Mouse (Mus musculus): ENCODE measurements around the gene Rnf151. TPM values are rescaled to one million over a fixed set of nuclear protein-coding genes. Genes with fewer than 3 reads are reported as not detected.

Rnf151 gene
- polyA plus RNA-seq, 1 experiment, result not detected

DNA sequence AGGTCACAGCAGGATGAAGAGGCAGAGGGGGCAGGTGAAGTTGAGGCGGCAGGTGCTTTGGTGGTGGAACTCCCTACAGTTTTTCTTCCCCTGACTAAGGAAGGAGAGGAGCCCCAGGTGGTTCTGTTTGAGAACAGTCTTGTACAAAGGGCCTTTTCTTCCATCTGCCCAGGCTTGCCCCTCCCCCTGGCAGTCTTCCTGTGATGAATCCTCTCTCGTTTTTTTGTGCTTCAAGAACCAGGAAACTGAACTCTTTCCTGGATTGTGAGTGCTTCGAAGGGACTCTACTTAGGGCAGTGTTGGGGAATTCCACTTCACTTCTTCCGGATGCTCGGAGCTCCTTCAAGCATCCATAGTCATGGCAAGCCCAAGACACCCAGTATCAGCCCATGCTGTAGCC lies 19.9 kb downstream of the Rnf151 start:
- no peak overlapping the region for H3K27ac ChIP-seq (replicated peaks; ENCODE audit: low read depth, low read length)

GRCm38 (mm10) chr17:24696011-24696697 lies 21.7 kb downstream of the Rnf151 start, which contains the start of the genes Gfer and Noxo1:
Gene Gfer (minus strand): TSS chr17:24696156.
Gene Noxo1 (plus strand): TSS chr17:24696234.
- H3K4me1 ChIP-seq (ENCODE audit: control insufficient read depth, insufficient read depth, insufficient read length, low read length), result peaks cover 3% of the 10 kb centered on the region; the same call in 1 of the 2 replicates
- H3K4me3 ChIP-seq (ENCODE audit: insufficient read depth, low read depth, low read length), result peak within 1 kb of the TSS; percentile 92
- H3K27ac ChIP-seq (replicated peaks; ENCODE audit: low read depth, low read length), result peak within 1 kb of the TSS; percentile 43

More for the DNA sequence above, 19.9 kb downstream of the Rnf151 start:
- Histone ChIP-seq H3K4me1 (ENCODE audit: control insufficient read depth, insufficient read depth, insufficient read length, low read length) (peaks cover 3% of the 10 kb centered on the region; the same call in 1 of the 2 replicates), H3K4me3 (ENCODE audit: insufficient read depth, low read depth, low read length) (no peak overlapping the region)

DNA sequence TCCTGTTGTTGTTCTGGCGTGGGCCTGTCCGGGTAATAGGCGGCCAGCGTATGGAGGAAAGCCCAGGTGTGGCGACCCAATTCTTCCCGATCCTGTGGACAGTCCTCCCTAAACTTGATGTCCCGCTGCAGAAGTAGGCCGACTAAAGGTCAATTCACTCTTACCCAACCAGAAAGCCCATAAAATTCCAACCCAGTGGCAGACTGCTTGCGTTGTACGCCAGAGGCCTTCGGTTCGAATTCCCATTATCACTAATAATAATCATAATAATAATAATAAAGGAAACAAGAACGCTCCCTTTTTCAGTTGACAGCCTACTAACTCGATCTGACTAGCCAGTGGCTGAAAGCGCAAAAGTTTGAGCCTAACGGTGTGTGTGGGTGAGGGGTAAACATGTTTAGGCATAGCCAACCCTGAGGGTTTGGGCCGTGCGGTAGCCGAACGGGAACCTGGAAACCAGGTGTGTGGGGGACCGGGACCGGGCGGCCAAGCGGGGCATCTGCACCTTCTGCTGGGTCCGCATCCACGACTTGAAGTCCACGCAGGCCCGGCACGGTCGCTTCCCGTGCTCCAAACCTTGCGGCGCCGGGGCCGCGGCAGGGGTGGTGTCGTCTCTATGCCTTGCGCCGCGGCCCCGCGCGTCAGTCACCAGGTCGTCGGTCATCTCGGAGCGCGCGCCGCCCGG lies 22.4 kb downstream of the Rnf151 start:
- H3K4me3 ChIP-seq (ENCODE audit: insufficient read depth, low read depth, low read length), result peak overlapping the region; percentile 92
- H3K27ac ChIP-seq (replicated peaks; ENCODE audit: low read depth, low read length), result peak overlapping the region; percentile 43
- peaks cover 3% of the 10 kb centered on the region; the same call in 1 of the 2 replicates for H3K4me1 ChIP-seq (ENCODE audit: control insufficient read depth, insufficient read depth, insufficient read length, low read length)

GRCm38 (mm10) chr17:24692385-24692784 lies 25.5 kb downstream of the Rnf151 start:
- Histone ChIP-seq H3K27ac (replicated peaks; ENCODE audit: low read depth, low read length) (no peak overlapping the region), H3K4me1 (ENCODE audit: control insufficient read depth, insufficient read depth, insufficient read length, low read length) (peaks cover 3% of the 10 kb centered on the region; the same call in 1 of the 2 replicates), H3K4me3 (ENCODE audit: insufficient read depth, low read depth, low read length) (no peak overlapping the region)

DNA sequence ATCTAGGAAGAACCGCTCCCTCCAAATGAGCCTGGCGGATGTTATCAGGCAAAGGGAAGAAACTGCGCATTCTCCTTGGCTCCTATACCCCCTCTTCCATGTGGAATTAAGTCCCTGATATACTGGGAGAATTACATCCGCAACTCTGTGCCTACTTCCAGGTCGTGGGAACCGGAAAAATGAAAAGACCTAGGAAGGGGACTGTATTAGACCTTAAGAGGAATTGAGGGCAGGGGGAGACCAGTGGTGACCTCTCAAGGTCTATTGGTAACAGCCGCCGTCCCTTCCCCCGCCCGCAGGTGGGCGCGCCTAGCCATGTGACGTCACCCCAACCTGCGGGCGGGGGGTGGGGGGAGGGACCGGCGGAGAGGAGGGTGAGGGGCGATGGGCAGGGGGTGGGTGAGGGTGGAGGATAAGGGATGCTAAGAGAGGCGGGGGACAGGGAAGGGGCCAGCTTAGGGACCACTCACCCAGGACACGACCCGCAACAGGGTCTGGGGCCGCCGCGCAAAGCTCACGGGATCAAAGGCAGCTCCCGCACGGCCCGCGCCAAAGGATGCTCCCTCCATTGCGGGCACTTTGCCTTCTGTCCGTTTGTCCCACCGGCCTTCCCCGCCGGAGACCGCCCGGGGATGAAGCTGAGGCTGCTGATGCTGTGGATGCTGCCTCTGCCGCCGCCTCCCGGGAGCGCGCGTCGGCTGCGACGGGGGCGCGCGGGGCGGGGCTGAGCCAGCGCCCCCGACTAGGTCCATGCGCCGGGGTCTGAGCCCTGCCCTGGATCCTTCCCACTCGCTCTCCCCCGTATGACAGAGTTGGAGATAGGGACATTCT lies 28.4 kb downstream of the Rnf151 start, which contains the start of gene Syngr3:
Gene Syngr3 (minus strand): TSS at position 705 of the 831 bp plus-strand sequence.
- Histone ChIP-seq H3K4me3 (ENCODE audit: insufficient read depth, low read depth, low read length) (peak within 1 kb of the TSS; percentile 36), H3K4me1 (ENCODE audit: control insufficient read depth, insufficient read depth, insufficient read length, low read length) (no peaks in the 10 kb centered on the region; the same call in 1 of the 2 replicates), H3K27ac (replicated peaks; ENCODE audit: low read depth, low read length) (no peak within 1 kb of the TSS)

- Histone ChIP-seq H3K4me1 (ENCODE audit: control insufficient read depth, insufficient read depth, insufficient read length, low read length) (no peaks in the 10 kb centered on the region; the same call in 1 of the 2 replicates), H3K4me3 (ENCODE audit: insufficient read depth, low read depth, low read length) (peak overlapping the region; percentile 66), H3K27ac (replicated peaks; ENCODE audit: low read depth, low read length) (no peak overlapping the region)
Observed at GRCm38 (mm10) chr17:24687599-24687998, 30.3 kb downstream of the Rnf151 start.

- Histone ChIP-seq H3K4me3 (ENCODE audit: insufficient read depth, low read depth, low read length) (peak overlapping the region; percentile 66), H3K27ac (replicated peaks; ENCODE audit: low read depth, low read length) (no peak overlapping the region), H3K4me1 (ENCODE audit: control insufficient read depth, insufficient read depth, insufficient read length, low read length) (no peaks in the 10 kb centered on the region; the same call in 1 of the 2 replicates)
Observed at GRCm38 (mm10) chr17:24687146-24687595, 30.7 kb downstream of the Rnf151 start.

DNA sequence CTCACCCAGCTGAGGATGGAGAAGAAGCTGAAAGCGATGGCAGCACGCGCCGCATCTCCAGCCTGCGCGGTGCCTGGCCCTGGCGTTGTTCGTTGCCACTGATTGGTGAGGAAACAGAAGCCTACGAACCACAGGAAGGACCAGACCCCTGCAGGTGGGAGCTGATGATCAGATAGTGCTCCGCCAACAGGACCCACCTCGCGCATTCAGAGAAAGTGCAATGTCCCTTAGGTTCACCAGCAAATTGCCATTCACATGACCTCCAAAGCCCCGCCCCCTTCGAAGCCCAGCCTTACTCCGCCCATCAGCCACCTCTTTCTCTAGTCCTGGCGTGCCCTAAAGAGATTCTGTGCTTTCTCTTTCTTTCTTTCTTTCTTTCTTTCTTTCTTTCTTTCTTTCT lies 31.3 kb downstream of the Rnf151 start:
- no peak overlapping the region for H3K27ac ChIP-seq (replicated peaks; ENCODE audit: low read depth, low read length)
- no peaks in the 10 kb centered on the region; the same call in 1 of the 2 replicates for H3K4me1 ChIP-seq (ENCODE audit: control insufficient read depth, insufficient read depth, insufficient read length, low read length)
- 0 out of 2 replicates have a peak overlapping the region, but pooled peaks have one; percentile 9 for H3K4me3 ChIP-seq (ENCODE audit: insufficient read depth, low read depth, low read length)

DNA sequence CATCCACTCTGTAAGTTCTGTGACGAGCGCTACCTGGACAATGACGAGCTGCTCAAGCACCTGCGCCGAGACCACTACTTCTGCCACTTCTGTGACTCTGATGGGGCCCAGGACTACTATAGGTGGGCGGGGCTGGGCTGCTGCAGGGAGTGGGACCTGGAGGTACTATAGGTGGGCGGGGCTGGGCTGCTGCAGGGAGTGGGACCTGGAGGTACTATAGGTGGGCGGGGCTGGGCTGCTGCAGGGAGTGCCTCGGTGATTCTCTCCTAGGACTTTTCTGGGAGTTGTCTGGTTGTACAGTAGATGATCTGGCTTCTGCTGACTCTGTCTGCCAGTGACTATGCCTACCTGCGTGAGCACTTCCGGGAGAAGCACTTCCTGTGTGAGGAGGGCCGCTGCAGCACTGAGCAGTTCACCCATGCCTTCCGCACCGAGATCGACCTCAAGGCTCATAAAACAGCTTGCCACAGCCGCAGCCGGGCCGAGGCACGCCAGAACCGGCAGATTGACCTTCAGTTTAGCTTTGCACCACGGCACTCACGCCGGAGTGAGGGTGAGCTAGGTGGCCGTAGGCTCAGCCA lies 40.3 kb downstream of the Rnf151 start:
- H3K4me1 ChIP-seq (ENCODE audit: control insufficient read depth, insufficient read depth, insufficient read length, low read length), result no peaks in the 10 kb centered on the region; the same call in 1 of the 2 replicates
- H3K4me3 ChIP-seq (ENCODE audit: insufficient read depth, low read depth, low read length), result no peak overlapping the region
- H3K27ac ChIP-seq (replicated peaks; ENCODE audit: low read depth, low read length), result no peak overlapping the region

GRCm38 (mm10) chr17:24676877-24677276 lies 41.0 kb downstream of the Rnf151 start:
- Histone ChIP-seq H3K4me3 (ENCODE audit: insufficient read depth, low read depth, low read length) (no peak overlapping the region), H3K27ac (replicated peaks; ENCODE audit: low read depth, low read length) (no peak overlapping the region), H3K4me1 (ENCODE audit: control insufficient read depth, insufficient read depth, insufficient read length, low read length) (peaks cover 5% of the 10 kb centered on the region)

DNA sequence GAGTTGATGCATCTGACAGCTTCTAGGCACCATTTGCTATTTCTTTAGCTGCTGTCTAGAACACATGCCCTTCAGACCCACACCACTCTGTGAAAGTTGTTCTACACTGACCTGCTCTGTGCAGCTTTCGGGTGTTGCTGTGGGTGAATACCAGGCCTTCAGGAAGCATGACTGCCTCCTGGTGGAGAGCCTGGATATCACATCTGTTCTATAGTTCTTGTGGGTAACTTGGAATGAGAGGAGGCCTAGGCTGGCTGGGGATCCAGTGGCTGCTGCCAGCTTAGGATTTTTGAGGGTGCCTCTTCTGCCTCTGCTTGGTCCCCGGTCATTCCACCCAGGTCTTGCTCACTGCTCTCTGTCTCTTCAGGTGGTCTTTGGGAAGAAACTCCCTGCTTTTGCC lies 41.7 kb downstream of the Rnf151 start:
- no peak overlapping the region for H3K4me3 ChIP-seq (ENCODE audit: insufficient read depth, low read depth, low read length)
- H3K27ac ChIP-seq (replicated peaks; ENCODE audit: low read depth, low read length), result no peak overlapping the region
- H3K4me1 ChIP-seq (ENCODE audit: control insufficient read depth, insufficient read depth, insufficient read length, low read length), result peaks cover 10% of the 10 kb centered on the region

GRCm38 (mm10) chr17:24674277-24674676 lies 43.6 kb downstream of the Rnf151 start:
- no peak overlapping the region for H3K4me3 ChIP-seq (ENCODE audit: insufficient read depth, low read depth, low read length)
- no peak overlapping the region for H3K27ac ChIP-seq (replicated peaks; ENCODE audit: low read depth, low read length)
- H3K4me1 ChIP-seq (ENCODE audit: control insufficient read depth, insufficient read depth, insufficient read length, low read length), result peaks cover 13% of the 10 kb centered on the region

DNA sequence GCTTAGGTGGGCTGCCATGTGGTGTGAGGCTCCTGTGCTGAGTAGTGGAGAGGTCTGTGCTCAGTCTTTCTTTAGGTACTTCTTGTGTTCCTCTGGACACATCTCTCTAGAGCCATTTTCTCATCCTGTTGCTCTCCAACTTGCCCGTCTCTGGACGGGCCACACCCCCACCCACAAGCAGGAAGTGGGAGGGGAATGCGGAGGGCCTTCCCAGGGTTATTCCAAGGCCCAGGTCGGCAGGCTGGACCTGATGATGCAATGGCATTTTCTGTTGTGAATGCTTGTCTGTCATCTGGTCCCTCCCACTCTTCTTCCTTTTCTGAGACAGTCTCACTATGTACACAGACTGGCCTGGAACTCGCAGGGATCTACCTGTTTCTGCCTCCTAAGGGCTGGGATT lies 45.7 kb downstream of the Rnf151 start:
- peak overlapping the region; percentile 2; the same call in 1 of the 2 replicates for H3K4me3 ChIP-seq (ENCODE audit: insufficient read depth, low read depth, low read length)
- no peak overlapping the region for H3K27ac ChIP-seq (replicated peaks; ENCODE audit: low read depth, low read length)
- H3K4me1 ChIP-seq (ENCODE audit: control insufficient read depth, insufficient read depth, insufficient read length, low read length), result peaks cover 13% of the 10 kb centered on the region

DNA sequence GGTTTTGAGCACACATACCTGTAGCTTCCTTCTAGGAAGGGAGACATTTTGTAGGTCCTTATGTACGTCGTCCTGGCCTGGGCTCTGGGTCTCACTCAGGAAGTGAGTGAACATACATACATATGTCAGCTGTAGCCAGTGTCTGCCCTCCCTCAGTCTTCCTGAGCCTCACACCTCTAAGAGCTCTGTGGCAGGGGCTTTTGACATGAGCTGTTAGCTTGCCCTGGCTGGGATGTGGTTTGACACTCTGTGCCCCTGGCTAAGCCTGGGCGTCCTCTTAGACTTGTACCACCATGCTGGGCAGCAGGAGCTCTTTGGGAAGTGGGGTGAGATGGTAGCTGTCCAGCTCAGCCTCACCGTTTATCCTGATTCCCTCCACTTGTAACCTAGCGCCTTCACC lies 46.5 kb downstream of the Rnf151 start:
- Histone ChIP-seq H3K4me1 (ENCODE audit: control insufficient read depth, insufficient read depth, insufficient read length, low read length) (peaks cover 13% of the 10 kb centered on the region), H3K4me3 (ENCODE audit: insufficient read depth, low read depth, low read length) (0 out of 2 replicates have a peak overlapping the region, but pooled peaks have one; percentile 10), H3K27ac (replicated peaks; ENCODE audit: low read depth, low read length) (no peak overlapping the region)
